Mouse (Mus musculus) forebrain, embryonic 11.5 days (tissue): ENCODE measurements at regions not wholly inside any gene's neighbourhood (a gene's known extent, or its start where the extent isn't known, plus 50 kb on each side); places are given as distances from the start of the nearest gene placed in this dataset.

Source experiments
- ATAC-seq: fragments of 200-750 bp; cut with Nextera tagmentation; replicated peaks from 2 replicates; pipeline ENCODE4 v1.8.0; 2017; ENCODE audit warnings: moderate TSS enrichment; ENCODE audit not compliant: low FRiP score
- DNase-seq: peaks from one replicate; pipeline ENCODE4 v3.0.0-alpha.2; 2017; ENCODE audit warnings: low spot score
- H3K27ac ChIP-seq: fragments of 300-500 bp; sonication (generic); 2 replicates; pipeline ENCODE4 v1.5.1; 2014; ENCODE audit warnings: low read depth, low read length
- H3K27me3 ChIP-seq: fragments of 300-500 bp; sonication (generic); 2 replicates; pipeline ENCODE4 v1.6.1; 2014; ENCODE audit warnings: mild to moderate bottlenecking, low read length, mixed read lengths; ENCODE audit not compliant: control insufficient read depth, insufficient read depth
- H3K36me3 ChIP-seq: fragments of 300-500 bp; sonication (generic); 2 replicates; pipeline ENCODE4 v1.6.1; 2014; ENCODE audit warnings: mild to moderate bottlenecking, low read length, moderate library complexity, mixed read lengths; ENCODE audit not compliant: control insufficient read depth, insufficient read depth
- H3K4me1 ChIP-seq: fragments of 300-500 bp; sonication (generic); replicated peaks from 2 replicates; pipeline ENCODE4 v1.6.1; 2014; ENCODE audit warnings: low read length, mixed read lengths; ENCODE audit not compliant: control insufficient read depth, insufficient read depth
- H3K4me2 ChIP-seq: fragments of 300-500 bp; sonication (generic); 2 replicates; pipeline ENCODE4 v1.6.1; 2014; ENCODE audit warnings: low read depth, mild to moderate bottlenecking, low read length, moderate library complexity, mixed read lengths; ENCODE audit not compliant: severe bottlenecking
- H3K4me3 ChIP-seq: fragments of 300-500 bp; sonication (generic); 2 replicates; pipeline ENCODE4 v1.5.1; 2014; ENCODE audit warnings: low read depth, low read length
- H3K9ac ChIP-seq: fragments of 300-500 bp; sonication (generic); 2 replicates; pipeline ENCODE4 v1.6.1; 2014; ENCODE audit warnings: low read length
- H3K9me3 ChIP-seq: fragments of 300-500 bp; sonication (generic); 2 replicates; pipeline ENCODE4 v1.6.1; 2016; ENCODE audit warnings: low read length, mixed read lengths; ENCODE audit not compliant: control insufficient read depth
- WGBS: fragments of 180-500 bp; shearing (Covaris S2); extraction: QIAGEN DNeasy Blood & Tissue Kit; methylation state at CpG from one replicate; pipeline ENCODE4 v1.1.7; 2014; 5-methylcytosine and 5-hydroxymethylcytosine counted together

DNA sequence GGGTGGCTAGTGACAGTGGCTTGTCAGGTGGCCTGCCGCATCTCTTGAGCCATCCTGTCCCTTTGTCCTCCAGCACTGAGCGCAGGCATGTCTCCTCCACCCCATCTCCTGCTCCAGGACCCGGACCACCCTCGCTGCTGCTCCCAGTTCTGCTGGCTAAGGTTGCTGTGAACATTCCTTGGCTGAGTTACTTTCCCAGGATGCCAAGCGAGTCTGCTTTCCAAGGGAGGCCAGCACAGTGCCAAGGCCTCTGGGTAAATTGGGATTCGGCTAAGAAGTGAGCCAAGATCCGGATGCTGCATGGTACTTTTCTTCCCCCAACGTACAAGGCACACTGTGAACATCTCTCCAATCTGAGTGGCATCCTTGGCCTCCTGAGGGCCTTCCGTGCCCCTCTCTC, 144.3 kb downstream of the Kif26a start:
- H3K9ac ChIP-seq, result no peak overlapping the region
- no peak for DNase-seq
- no peaks in the 10 kb centered on the region for H3K36me3 ChIP-seq
- H3K27ac ChIP-seq, result no peak overlapping the region
- no peaks in the 10 kb centered on the region for H3K27me3 ChIP-seq
- H3K4me2 ChIP-seq, result no peak overlapping the region
- WGBS, result 89% methylated on average over 9 of the region's 9 CpGs
- ATAC-seq, result no peak
- no peak overlapping the region for H3K4me3 ChIP-seq
- H3K9me3 ChIP-seq, result no peaks in the 10 kb centered on the region
- H3K4me1 ChIP-seq, result no peaks in the 10 kb centered on the region

DNA sequence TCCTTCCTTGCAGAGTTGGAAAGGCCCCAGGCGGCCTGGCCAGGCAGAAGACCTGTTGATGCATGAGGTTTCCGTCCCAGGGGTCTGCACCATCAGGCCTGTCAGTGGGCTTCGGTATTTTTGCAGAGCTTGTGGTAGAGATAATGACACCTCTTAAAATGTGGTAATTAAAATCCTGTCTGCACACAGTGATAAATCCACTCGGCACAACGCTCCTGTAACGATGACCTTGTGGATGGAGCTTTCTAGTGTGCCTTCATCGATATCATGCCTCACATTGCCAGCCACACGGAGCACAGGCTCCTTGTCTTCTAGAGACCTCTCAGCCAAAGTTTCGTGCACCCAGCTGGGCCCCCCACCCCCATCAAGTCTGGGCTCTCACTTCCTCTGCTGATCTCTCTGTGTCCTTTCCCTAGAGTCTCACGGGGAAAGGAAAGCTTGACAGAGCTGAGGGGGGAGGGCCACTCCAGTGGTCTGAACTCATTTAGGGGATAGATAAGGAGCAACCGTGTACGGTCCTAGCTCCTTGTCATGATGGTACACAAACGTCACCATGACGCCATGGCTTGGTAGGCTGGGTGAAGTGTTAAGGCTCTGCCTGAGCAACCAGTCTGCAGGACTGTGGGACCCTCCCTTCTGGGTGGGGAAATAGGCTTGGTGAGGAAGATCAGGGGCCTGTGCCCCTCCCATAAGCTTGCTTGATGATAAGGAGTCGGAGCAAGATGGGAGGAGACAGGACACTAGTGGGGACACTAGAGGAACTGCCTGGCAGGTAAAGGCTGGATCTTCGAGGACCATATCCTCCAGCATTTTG, 145.9 kb downstream of the Kif26a start:
- H3K9ac ChIP-seq, result no peak overlapping the region
- no peaks in the 10 kb centered on the region for H3K27me3 ChIP-seq
- no peak for DNase-seq
- no peaks in the 10 kb centered on the region for H3K36me3 ChIP-seq
- H3K4me1 ChIP-seq, result no peaks in the 10 kb centered on the region
- no peak for ATAC-seq
- H3K4me3 ChIP-seq, result no peak overlapping the region
- H3K9me3 ChIP-seq, result no peaks in the 10 kb centered on the region
- no peak overlapping the region for H3K27ac ChIP-seq
- no peak overlapping the region for H3K4me2 ChIP-seq
- 84% methylated on average over 16 of the region's 16 CpGs for WGBS

DNA sequence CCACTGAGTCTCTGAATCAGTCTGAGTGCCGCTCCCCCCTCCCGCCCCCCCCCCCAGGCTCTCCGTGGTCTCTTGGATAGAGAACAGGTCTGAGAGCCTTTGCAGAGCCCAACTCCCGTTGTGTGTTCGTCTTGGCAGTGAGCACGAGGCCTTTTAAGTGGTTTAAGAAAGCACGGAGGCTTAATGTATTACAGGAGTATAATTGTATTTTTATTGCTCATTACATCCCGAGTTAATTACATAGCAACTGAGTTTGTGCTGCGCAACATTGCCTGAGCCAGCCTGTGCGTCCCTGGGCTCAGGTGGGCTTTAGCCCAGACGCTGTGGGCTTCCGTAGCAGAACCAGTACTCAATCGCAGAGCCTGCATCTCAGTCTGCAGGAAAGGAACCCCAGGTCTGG, 147.1 kb downstream of the Kif26a start:
- Histone ChIP-seq H3K27ac (no peak overlapping the region), H3K4me1 (no peaks in the 10 kb centered on the region), H3K9ac (no peak overlapping the region), H3K4me3 (no peak overlapping the region), H3K36me3 (no peaks in the 10 kb centered on the region), H3K9me3 (no peaks in the 10 kb centered on the region), H3K4me2 (no peak overlapping the region), H3K27me3 (no peaks in the 10 kb centered on the region)
- WGBS, result 73% methylated on average over 13 of the region's 13 CpGs
- ATAC-seq (no peak), DNase-seq (no peak)

DNA sequence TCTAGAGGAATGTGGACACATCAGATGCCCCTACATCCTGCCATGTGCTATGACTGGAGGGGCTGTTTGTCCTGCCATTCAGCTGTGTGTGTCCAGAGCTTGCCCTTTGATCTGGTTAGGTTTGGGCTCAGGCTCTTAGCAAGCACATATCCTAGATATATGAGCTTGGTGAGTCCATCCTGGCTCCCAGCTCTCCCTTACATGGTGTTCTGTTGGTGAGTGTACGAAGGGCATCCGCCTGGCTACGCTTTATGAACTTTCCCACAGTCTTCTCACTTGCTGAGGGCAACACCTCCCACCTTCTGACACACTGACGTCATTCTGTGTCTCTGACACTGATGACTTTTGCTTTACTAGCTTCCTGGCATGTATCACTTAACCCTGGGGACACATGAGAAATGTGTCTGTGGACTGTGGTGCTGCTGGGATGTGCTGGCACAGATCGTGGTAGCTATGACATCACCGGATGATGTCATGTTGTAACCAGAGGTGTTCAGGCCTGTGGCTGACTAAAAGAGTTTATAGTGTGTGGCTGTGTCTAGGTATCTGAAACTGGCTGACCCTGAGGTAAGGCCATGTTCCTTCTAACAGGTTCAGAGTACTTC, 149.4 kb downstream of the Kif26a start:
- DNase-seq (no peak), ATAC-seq (no peak)
- H3K36me3 ChIP-seq, result no peaks in the 10 kb centered on the region
- 86% methylated on average over 6 of the region's 6 CpGs for WGBS
- H3K9ac ChIP-seq, result no peak overlapping the region
- H3K27me3 ChIP-seq, result no peaks in the 10 kb centered on the region
- no peaks in the 10 kb centered on the region for H3K9me3 ChIP-seq
- no peak overlapping the region for H3K4me3 ChIP-seq
- H3K4me2 ChIP-seq, result no peak overlapping the region
- no peak overlapping the region for H3K27ac ChIP-seq
- H3K4me1 ChIP-seq, result 0 out of 2 replicates have a peak, but pooled peaks cover 2% of the 10 kb centered on the region

DNA sequence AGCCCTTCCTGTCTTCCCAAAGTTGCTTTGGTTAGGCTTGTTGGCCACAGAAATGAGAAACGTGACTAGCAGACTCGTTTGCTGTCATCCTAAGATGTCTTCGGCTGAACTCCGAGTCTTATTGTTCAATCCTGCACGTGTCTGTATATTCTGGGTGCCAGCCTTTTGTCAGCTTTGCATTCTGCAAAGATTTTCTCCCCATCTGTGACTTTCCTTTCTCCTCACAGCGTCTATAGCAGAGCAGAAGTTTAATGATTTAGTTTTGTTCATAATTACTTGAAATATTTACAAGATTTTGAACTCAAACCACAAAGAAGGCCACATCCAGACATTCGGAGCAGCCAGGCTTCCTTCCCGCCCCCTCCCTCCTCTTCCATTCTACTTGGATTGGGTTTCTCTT, 152.5 kb downstream of the Kif26a start:
- peaks cover 3% of the 10 kb centered on the region; the same call in 1 of the 2 replicates for H3K27me3 ChIP-seq
- no peak overlapping the region for H3K4me3 ChIP-seq
- no peak overlapping the region for H3K27ac ChIP-seq
- no peaks in the 10 kb centered on the region for H3K9me3 ChIP-seq
- no peak overlapping the region for H3K9ac ChIP-seq
- 0 out of 2 replicates have a peak, but pooled peaks cover 9% of the 10 kb centered on the region for H3K4me1 ChIP-seq
- H3K36me3 ChIP-seq, result no peaks in the 10 kb centered on the region
- no peak for ATAC-seq
- 85% methylated on average over 8 of the region's 8 CpGs for WGBS
- DNase-seq, result no peak
- H3K4me2 ChIP-seq, result no peak overlapping the region

DNA sequence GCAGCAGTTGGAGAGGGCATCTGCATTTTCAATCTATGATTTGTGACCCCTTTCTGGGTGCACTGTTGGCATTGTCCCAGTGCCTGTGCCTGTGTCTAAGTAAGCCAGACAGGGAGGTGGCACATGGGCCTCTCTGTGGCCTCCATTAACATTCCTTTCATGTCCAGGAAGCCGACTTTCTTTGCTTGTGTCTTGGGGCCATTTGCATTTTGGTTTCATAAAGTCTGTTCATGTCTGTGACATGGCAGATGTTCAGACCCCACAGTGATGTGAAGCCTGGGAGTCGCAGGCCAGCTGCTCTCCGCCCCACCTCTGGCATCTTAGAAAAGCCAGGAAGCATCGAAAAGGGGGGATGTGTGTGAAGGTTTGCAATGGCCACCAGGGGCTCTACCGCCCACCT, 153.1 kb downstream of the Kif26a start:
- H3K4me1 ChIP-seq, result 0 out of 2 replicates have a peak, but pooled peaks cover 9% of the 10 kb centered on the region
- no peak overlapping the region for H3K27ac ChIP-seq
- ATAC-seq (no peak), DNase-seq (no peak)
- H3K4me2 ChIP-seq, result no peak overlapping the region
- no peak overlapping the region for H3K4me3 ChIP-seq
- H3K9ac ChIP-seq, result no peak overlapping the region
- H3K27me3 ChIP-seq, result peaks cover 3% of the 10 kb centered on the region; the same call in 1 of the 2 replicates
- H3K9me3 ChIP-seq, result no peaks in the 10 kb centered on the region
- 64% methylated on average over 5 of the region's 5 CpGs for WGBS
- no peaks in the 10 kb centered on the region for H3K36me3 ChIP-seq

DNA sequence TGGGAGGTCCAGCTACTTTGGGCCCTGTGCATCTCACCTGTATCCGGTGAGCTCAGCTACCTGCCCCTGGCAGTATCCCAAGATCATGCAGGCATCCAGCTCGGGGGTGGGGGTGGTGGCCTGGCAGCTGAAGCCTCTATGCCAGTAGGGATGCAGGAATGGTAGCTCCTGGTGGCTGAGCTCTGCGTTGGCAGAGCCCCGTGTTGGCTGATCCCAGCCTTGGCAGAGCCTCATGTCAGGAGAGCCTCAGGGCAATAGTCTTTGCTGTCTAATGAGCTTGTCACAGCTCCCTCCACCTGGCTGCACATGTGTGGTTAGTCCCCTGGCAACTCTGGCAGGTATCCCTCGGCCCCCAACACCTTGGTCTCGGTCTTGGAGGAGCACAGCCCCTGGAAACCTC, 153.6 kb downstream of the Kif26a start:
- no peak overlapping the region for H3K4me2 ChIP-seq
- no peak for ATAC-seq
- no peaks in the 10 kb centered on the region for H3K9me3 ChIP-seq
- H3K4me3 ChIP-seq, result no peak overlapping the region
- no peak overlapping the region for H3K9ac ChIP-seq
- DNase-seq, result no peak
- H3K4me1 ChIP-seq, result 0 out of 2 replicates have a peak, but pooled peaks cover 9% of the 10 kb centered on the region
- WGBS, result 82% methylated on average over 6 of the region's 6 CpGs
- no peak overlapping the region for H3K27ac ChIP-seq
- H3K27me3 ChIP-seq, result peaks cover 3% of the 10 kb centered on the region; the same call in 1 of the 2 replicates
- H3K36me3 ChIP-seq, result no peaks in the 10 kb centered on the region

DNA sequence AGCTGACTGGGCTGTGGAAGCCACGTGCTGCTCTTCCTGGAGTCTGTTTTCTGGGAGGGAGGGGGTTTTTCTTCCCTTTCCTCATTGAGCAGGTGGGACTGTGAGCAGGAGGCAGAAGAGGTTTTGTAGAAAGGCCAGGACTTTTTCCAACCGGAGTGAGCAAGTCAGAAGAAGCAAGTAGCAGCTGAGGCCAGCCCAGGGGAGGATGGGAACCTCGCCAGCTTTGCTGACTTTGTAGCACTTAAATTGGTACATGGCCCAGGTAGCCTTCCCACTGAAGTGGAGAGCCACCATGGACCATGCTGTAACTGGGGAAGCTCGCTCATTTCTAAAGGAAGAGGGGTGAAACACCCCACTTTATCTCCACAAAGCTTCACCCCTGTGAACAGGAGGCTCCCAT, 154.1 kb downstream of the Kif26a start:
- Histone ChIP-seq H3K4me2 (no peak overlapping the region), H3K4me3 (no peak overlapping the region), H3K27me3 (peaks cover 3% of the 10 kb centered on the region; the same call in 1 of the 2 replicates), H3K9ac (no peak overlapping the region), H3K27ac (no peak overlapping the region), H3K36me3 (no peaks in the 10 kb centered on the region), H3K9me3 (no peaks in the 10 kb centered on the region), H3K4me1 (0 out of 2 replicates have a peak, but pooled peaks cover 9% of the 10 kb centered on the region)
- ATAC-seq (no peak), DNase-seq (no peak)
- WGBS, result 93% methylated on average over 4 of the region's 4 CpGs
